Mouse (Mus musculus): ENCODE data around the gene Kazald1. TPM values are rescaled to one million over a fixed set of nuclear protein-coding genes. Genes with fewer than 3 reads are reported as not detected.

Gene Kazald1
- total RNA-seq, 2 experiments from 2014 or later = 8.0 to 8.9 TPM

Other genes with a start within 250 kb of the Kazald1 start
- gene Slf2, start 144.1 kb upstream of the Kazald1 start, total RNA-seq (2021) = 10 to 100 TPM; 46.8 to 52.4 TPM
- 1 to 10 TPM; 2.5 to 3.4 TPM for gene Sema4g, start 86.1 kb upstream of the Kazald1 start, total RNA-seq (2021)
- gene Twnk, start 69.6 kb upstream of the Kazald1 start, total RNA-seq (2021) = 10 to 100 TPM; 14.6 to 14.9 TPM
- 10 to 100 TPM; 34.8 to 37.5 TPM for gene Mrpl43, start 68.8 kb upstream of the Kazald1 start, total RNA-seq (2021)
- 10 to 100 TPM; 58.5 to 59.4 TPM for gene Lzts2, start 60.8 kb upstream of the Kazald1 start, total RNA-seq (2021)
- gene Pdzd7, start 29.5 kb upstream of the Kazald1 start, total RNA-seq (2021) = 1 to 10 TPM; 1.2 to 2.0 TPM
- gene Sfxn3, start 27.7 kb upstream of the Kazald1 start, total RNA-seq (2021) = 10 to 100 TPM; 24.1 to 25.2 TPM
- under 1 TPM in 1 of 2 experiments, not detected in 1; 0.31 TPM for gene Tlx1, start 75.4 kb downstream of the Kazald1 start, total RNA-seq (2021)
- 10 to 100 TPM; 24.2 to 26.0 TPM for gene Lbx1, start 160.6 kb downstream of the Kazald1 start, total RNA-seq (2021)